Mouse (Mus musculus): ENCODE measurements at regions not wholly inside any gene's neighbourhood (a gene's known extent, or its start where the extent isn't known, plus 50 kb on each side); places are given as distances from the start of the nearest gene placed in this dataset.
A peak's percentile ranks its signal among the peaks of the same experiment; 100 is the strongest.

DNA sequence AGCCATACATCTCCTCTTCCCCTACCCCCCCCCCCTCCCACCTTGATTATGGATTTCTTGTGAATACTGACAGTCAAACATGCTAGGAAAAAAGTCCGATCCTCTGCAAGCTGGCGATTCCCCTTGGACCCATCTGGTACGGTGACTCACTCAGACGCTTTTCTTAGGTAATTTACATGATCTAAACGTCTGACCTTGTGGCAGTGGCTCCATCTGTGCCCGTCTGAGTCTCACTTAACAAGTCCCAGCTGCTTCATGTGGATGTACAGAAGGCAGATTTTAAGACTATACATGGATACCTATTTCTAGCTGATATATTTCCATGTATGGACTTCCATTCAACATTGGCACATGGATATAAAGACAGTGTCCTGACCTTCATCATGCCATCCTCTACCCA, 481.0 kb downstream of the Lipi start:
- Histone ChIP-seq H3K9ac (no peak overlapping the region), H3K36me3 (no peaks in the 10 kb centered on the region), H3K9me3 (no peaks in the 10 kb centered on the region), H3K4me3 (replicated peaks) (no peak overlapping the region), H3K4me2 (no peak overlapping the region), H3K27ac (no peak overlapping the region), H3K27me3 (replicated peaks) (no peaks in the 10 kb centered on the region), H3K4me1 (no peaks in the 10 kb centered on the region)
- 36% methylated on average over 6 of the region's 6 CpGs for WGBS
- ATAC-seq (ENCODE audit: insufficient read depth, low FRiP score, low read depth): no peak

DNA sequence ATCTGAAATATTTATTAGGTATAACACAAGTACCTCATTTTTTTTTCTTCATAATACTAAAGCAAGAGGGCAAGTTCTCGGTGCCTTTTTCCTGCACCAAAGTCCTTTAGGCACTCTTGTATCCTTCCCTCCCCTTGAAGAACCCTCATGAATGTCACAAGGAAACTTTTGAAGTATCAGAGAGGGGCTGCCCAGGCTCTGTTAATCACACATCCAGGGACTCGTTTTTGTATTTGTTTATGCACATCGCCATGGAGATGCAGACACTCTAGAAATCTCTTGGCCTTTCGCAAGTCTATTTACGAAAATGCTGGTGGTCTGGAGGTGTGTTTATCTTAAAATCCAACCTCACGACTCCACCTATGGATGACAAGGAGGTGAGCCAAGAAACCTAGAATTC, 492.7 kb downstream of the Lipi start:
- Histone ChIP-seq H3K9ac (no peak overlapping the region), H3K4me2 (0 out of 2 replicates have a peak overlapping the region, but pooled peaks have one; percentile 35), H3K36me3 (no peaks in the 10 kb centered on the region), H3K4me3 (replicated peaks) (no peak overlapping the region), H3K9me3 (no peaks in the 10 kb centered on the region), H3K27me3 (replicated peaks) (no peaks in the 10 kb centered on the region), H3K4me1 (no peaks in the 10 kb centered on the region), H3K27ac (no peak overlapping the region)
- WGBS: 31% methylated on average over 6 of the region's 6 CpGs
- no peak for ATAC-seq (ENCODE audit: insufficient read depth, low FRiP score, low read depth)

DNA sequence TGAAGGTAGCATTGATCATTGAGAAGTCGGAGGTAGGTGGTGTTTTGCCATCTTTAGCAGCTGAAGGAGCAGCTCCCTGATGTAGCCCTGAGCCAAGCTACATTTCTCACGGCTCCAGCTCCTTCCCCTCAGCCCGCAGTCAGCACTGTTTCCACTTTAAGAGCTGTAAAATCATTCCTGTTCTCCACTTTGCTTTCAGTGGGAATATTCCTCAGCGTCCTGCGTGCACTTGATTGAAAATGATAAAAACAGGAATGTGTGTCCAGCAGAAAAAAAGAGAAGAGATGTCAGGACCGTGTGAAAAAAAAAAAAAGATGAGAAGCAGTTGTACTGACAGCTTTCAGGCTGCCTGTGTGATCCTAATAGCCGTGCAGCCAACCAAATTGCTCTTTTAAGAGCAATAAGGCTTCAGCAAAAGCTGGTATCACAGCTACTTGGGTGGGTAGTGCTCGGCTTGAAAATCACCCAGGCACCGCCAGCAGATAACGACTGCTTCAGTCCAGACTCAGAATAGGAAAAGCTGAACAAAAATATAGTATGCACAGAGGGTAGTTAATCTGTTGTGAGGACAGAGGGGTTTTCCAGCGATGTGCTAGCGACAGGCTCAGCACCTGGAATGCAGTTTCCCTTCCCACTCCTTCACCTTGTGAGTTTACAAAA, 493.3 kb downstream of the Lipi start:
- no peaks in the 10 kb centered on the region for H3K9me3 ChIP-seq
- no peaks in the 10 kb centered on the region for H3K36me3 ChIP-seq
- no peak overlapping the region for H3K9ac ChIP-seq
- H3K27me3 ChIP-seq (replicated peaks): no peaks in the 10 kb centered on the region
- 12% methylated on average over 12 of the region's 12 CpGs for WGBS
- H3K27ac ChIP-seq: no peak overlapping the region
- H3K4me2 ChIP-seq: peak overlapping the region; percentile 35
- no peak overlapping the region for H3K4me3 ChIP-seq (replicated peaks)
- ATAC-seq (ENCODE audit: insufficient read depth, low FRiP score, low read depth): no peak; the same call in 1 of the 2 replicates
- no peaks in the 10 kb centered on the region for H3K4me1 ChIP-seq

DNA sequence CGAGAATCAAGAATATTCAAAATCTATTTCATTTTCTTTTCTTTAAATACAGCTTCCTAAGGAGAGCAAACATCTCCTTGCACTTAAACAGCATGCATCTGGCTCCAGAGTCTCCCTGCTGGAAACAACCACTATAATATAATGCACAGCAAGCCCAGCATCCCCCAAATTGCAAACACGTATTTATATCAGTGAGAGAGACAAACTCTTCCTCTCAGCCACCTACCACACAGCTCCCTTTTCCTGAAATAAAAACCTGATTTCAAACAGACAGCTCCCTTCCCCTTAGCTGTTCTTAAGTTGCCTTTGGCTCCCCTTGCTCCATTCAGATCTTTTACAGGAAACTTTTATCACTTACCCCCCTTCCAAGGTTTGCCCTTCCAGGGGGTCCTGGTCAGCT, 493.9 kb downstream of the Lipi start:
- no peak overlapping the region for H3K4me3 ChIP-seq (replicated peaks)
- H3K4me2 ChIP-seq: no peak overlapping the region
- H3K4me1 ChIP-seq: no peaks in the 10 kb centered on the region
- no peak overlapping the region for H3K27ac ChIP-seq
- WGBS: 43% methylated on average over 2 of the region's 2 CpGs
- ATAC-seq (ENCODE audit: insufficient read depth, low FRiP score, low read depth): no peak
- no peak overlapping the region for H3K9ac ChIP-seq
- no peaks in the 10 kb centered on the region for H3K9me3 ChIP-seq
- no peaks in the 10 kb centered on the region for H3K36me3 ChIP-seq
- H3K27me3 ChIP-seq (replicated peaks): no peaks in the 10 kb centered on the region

DNA sequence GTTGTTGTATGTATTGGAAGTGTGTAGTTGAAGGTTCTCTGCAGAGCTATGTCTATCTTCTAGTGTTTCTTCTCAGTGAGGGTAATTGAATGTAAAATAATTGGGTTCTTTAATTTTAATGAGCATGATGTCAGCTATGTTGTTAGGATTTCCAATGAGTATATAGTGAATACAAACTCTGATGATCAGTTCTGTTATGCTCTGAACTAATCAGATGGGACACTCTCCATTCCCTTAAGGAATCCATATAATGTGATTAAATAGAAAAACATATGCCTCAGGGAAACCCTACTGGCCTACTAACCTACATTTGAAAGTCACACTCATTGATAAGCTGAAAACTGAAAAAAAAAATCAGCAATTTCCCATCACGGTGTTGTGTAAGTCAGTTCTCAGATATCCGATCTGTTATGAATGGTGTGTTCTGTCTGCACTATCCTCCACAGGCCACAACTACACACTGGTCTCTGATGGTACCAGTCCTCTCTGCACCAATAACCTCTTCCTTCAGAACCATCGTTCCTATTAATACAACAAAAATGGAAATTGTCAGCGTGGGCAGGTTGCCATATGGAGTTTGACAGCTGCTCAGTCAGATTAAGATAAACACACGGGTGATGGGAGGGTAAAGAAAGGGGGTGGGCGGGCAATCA, 496.4 kb downstream of the Lipi start:
- Histone ChIP-seq H3K4me1 (no peaks in the 10 kb centered on the region), H3K4me3 (replicated peaks) (no peak overlapping the region), H3K4me2 (no peak overlapping the region), H3K27me3 (replicated peaks) (no peaks in the 10 kb centered on the region), H3K9ac (no peak overlapping the region), H3K9me3 (no peaks in the 10 kb centered on the region), H3K36me3 (no peaks in the 10 kb centered on the region), H3K27ac (no peak overlapping the region)
- 53% methylated on average over 6 of the region's 6 CpGs for WGBS
- no peak for ATAC-seq (ENCODE audit: insufficient read depth, low FRiP score, low read depth)

DNA sequence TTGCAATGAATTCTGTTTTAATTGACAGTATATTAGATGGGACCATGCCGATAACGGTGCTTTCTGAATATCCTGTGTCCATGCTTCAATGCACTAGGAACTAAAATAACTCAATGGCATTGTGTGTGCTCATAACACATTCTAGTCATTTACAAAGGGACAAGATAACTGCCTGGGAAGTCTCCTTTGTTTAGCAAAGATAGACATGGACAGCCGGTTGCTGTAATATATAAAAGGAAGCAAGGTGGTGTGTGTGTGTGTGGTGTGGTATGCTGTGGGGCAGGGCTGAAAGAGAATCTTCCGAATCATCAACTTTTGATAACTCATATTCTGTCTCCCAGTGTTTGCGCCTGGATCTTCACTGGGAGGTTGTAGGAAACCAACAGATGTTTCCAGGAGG, 497.2 kb downstream of the Lipi start:
- H3K36me3 ChIP-seq: no peaks in the 10 kb centered on the region
- H3K27ac ChIP-seq: no peak overlapping the region
- no peaks in the 10 kb centered on the region for H3K4me1 ChIP-seq
- no peaks in the 10 kb centered on the region for H3K9me3 ChIP-seq
- no peak overlapping the region for H3K4me3 ChIP-seq (replicated peaks)
- H3K27me3 ChIP-seq (replicated peaks): no peaks in the 10 kb centered on the region
- no peak overlapping the region for H3K4me2 ChIP-seq
- no peak for ATAC-seq (ENCODE audit: insufficient read depth, low FRiP score, low read depth)
- WGBS: 86% methylated on average over 5 of the region's 5 CpGs
- no peak overlapping the region for H3K9ac ChIP-seq

DNA sequence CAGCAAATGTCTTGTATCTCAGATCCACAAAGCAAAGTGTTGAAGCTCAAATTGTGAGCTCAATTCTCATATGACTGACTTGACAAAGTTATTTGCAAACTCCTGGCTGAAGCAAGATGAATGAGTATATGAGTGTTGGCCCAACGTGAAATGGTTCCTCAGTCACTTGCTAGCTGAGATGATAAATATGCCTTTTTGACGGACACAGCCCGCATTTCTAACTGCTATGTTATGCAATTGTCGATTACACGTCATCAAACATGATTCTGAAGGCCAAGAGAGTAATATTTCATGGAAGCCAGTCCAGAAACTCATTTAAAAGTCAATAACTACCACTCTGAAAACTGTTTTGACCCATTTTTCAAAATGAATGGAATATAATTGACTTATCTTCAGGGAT, 520.6 kb downstream of the Lipi start:
- Histone ChIP-seq H3K4me1 (no peaks in the 10 kb centered on the region), H3K9ac (no peak overlapping the region), H3K27ac (no peak overlapping the region), H3K27me3 (replicated peaks) (no peaks in the 10 kb centered on the region), H3K9me3 (no peaks in the 10 kb centered on the region), H3K36me3 (no peaks in the 10 kb centered on the region), H3K4me3 (replicated peaks) (no peak overlapping the region), H3K4me2 (no peak overlapping the region)
- WGBS: 67% methylated on average over 5 of the region's 5 CpGs
- no peak for ATAC-seq (ENCODE audit: insufficient read depth, low FRiP score, low read depth)

DNA sequence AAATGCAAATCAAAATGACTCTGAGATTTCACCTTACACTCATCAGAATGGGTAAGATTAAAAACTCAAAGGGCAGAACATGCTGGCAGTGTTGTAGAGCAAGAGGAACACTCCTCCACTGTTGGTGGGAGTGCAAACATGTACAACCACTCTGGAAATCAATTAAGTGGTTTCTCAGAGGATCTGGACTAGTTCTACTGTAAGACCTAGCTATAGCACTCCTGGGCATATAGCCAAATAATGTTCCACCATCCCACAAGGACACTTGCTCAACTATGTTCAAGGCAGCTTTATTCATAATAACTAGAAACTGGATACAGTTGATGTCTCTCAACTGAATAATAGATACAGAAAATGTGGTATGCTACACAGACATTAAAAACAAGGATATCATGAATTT, 532.9 kb downstream of the Lipi start:
- no peak overlapping the region for H3K4me2 ChIP-seq
- no peaks in the 10 kb centered on the region for H3K4me1 ChIP-seq
- no peaks in the 10 kb centered on the region for H3K27me3 ChIP-seq (replicated peaks)
- peak; percentile 39; the same call in 1 of the 2 replicates for ATAC-seq (ENCODE audit: insufficient read depth, low FRiP score, low read depth)
- H3K4me3 ChIP-seq (replicated peaks): no peak overlapping the region
- no peaks in the 10 kb centered on the region for H3K9me3 ChIP-seq
- no peaks in the 10 kb centered on the region for H3K36me3 ChIP-seq
- H3K27ac ChIP-seq: no peak overlapping the region
- no peak overlapping the region for H3K9ac ChIP-seq

DNA sequence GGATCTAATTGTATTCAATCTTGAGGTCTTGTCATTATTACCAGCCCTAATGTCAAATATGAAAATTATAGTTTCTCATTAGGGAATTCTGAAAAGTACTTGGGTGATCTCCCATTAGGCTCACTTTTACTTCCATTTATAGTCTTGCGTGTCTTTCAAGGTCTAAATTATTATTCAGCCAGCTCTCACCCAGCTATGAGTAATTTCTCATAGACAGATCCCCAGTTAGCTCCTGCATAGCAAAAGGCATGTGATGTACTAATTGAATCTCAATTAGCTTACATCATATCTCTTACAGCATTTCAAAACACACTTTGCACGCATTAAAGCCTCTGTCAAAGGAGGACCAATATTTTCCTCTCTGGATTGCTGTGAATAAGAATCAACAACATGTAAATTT, 539.9 kb downstream of the Lipi start:
- Histone ChIP-seq H3K9me3 (no peaks in the 10 kb centered on the region), H3K27ac (no peak overlapping the region), H3K4me3 (replicated peaks) (no peak overlapping the region), H3K4me1 (no peaks in the 10 kb centered on the region), H3K9ac (no peak overlapping the region), H3K27me3 (replicated peaks) (no peaks in the 10 kb centered on the region), H3K4me2 (no peak overlapping the region), H3K36me3 (no peaks in the 10 kb centered on the region)
- 82% methylated on average over 2 of the region's 2 CpGs for WGBS
- ATAC-seq (ENCODE audit: insufficient read depth, low FRiP score, low read depth): no peak

All from stomach, embryonic 15.5 days (tissue).